Mouse (Mus musculus) hindbrain, embryonic 14.5 days (tissue): ENCODE results near the gene Slc30a10. TPM values are rescaled to one million over a fixed set of nuclear protein-coding genes. Genes with fewer than 3 reads are reported as not detected.
A peak's percentile ranks its signal among the peaks of the same experiment; 100 is the strongest.

Experiments
- ATAC-seq: fragments of 200-750 bp; cut with Nextera tagmentation; 2 replicates; pipeline ENCODE4 v1.8.0; 2017; ENCODE audit warnings: moderate number of reproducible peaks, mild to moderate bottlenecking, moderate TSS enrichment, moderate library complexity; ENCODE audit not compliant: low FRiP score
- DNase-seq: peaks from one replicate; pipeline ENCODE4 v3.0.0-alpha.2; 2015; ENCODE audit warnings: low spot score
- H3K27ac ChIP-seq: fragments of 300-500 bp; sonication (generic); 2 replicates; pipeline ENCODE4 v1.5.1; 2014; ENCODE audit warnings: mild to moderate bottlenecking, moderate library complexity
- H3K27me3 ChIP-seq: fragments of 300-500 bp; sonication (generic); 2 replicates; pipeline ENCODE4 v1.6.1; 2014; ENCODE audit warnings: mild to moderate bottlenecking, low read length, mixed read lengths; ENCODE audit not compliant: control insufficient read depth, insufficient read depth
- H3K36me3 ChIP-seq: fragments of 300-500 bp; sonication (generic); replicated peaks from 2 replicates; pipeline ENCODE4 v1.6.1; 2014; ENCODE audit not compliant: control insufficient read depth, insufficient read depth
- H3K4me1 ChIP-seq: fragments of 300-500 bp; sonication (generic); replicated peaks from 2 replicates; pipeline ENCODE4 v1.6.1; 2014; ENCODE audit warnings: antibody characterized with exemption, low read length, mixed read lengths; ENCODE audit not compliant: control insufficient read depth, insufficient read depth
- H3K4me2 ChIP-seq: fragments of 300-500 bp; sonication (generic); replicated peaks from 2 replicates; pipeline ENCODE4 v1.6.1; 2014; ENCODE audit warnings: mild to moderate bottlenecking, moderate library complexity
- H3K4me3 ChIP-seq: fragments of 300-500 bp; sonication (generic); replicated peaks from 2 replicates; pipeline ENCODE4 v1.5.1; 2014; ENCODE audit warnings: mild to moderate bottlenecking, low read length
- H3K9ac ChIP-seq: fragments of 300-500 bp; sonication (generic); 2 replicates; pipeline ENCODE4 v1.6.1; 2014
- H3K9me3 ChIP-seq: fragments of 300-500 bp; sonication (generic); 2 replicates; pipeline ENCODE4 v1.6.1; 2016; ENCODE audit warnings: low read length; ENCODE audit not compliant: control insufficient read depth
- WGBS: fragments of 180-500 bp; shearing (Covaris S2); extraction: QIAGEN DNeasy Blood & Tissue Kit; methylation state at CpG from one replicate; pipeline ENCODE4 v1.1.7; 2014; 5-methylcytosine and 5-hydroxymethylcytosine counted together
- polyA plus RNA-seq: library from polyadenylated mRNA; unstranded; fragments of >200 nt; fragmentation: Nextera tagmentation; extraction: Ambion mirVana; gene quantifications from 2 replicates; pipeline ENCODE4 v1.2.1, GENCODE M21; 2014

The Slc30a10 gene
- polyA plus RNA-seq, 1 experiment from 2014 or later: 6.8 TPM

- Histone ChIP-seq H3K4me1 (0 out of 2 replicates have a peak, but pooled peaks cover 2% of the 10 kb centered on the region), H3K36me3 (no peaks in the 10 kb centered on the region), H3K9me3 (no peaks in the 10 kb centered on the region), H3K9ac (no peak overlapping the region), H3K27ac (no peak overlapping the region), H3K27me3 (no peaks in the 10 kb centered on the region), H3K4me2 (no peak overlapping the region), H3K4me3 (no peak overlapping the region)
- DNase-seq: peak; percentile 82
- 33% methylated on average over 10 of the region's 10 CpGs for WGBS
- no peak for ATAC-seq
Observed at GRCm38 (mm10) chr1:185501801-185502340, 47.2 kb downstream of the Slc30a10 start.

- no peak overlapping the region for H3K9ac ChIP-seq
- H3K4me2 ChIP-seq: no peak overlapping the region
- WGBS: 65% methylated on average over 6 of the region's 6 CpGs
- DNase-seq: no peak
- H3K36me3 ChIP-seq: no peaks in the 10 kb centered on the region
- H3K9me3 ChIP-seq: no peaks in the 10 kb centered on the region
- ATAC-seq: no peak
- H3K4me1 ChIP-seq: 0 out of 2 replicates have a peak, but pooled peaks cover 2% of the 10 kb centered on the region
- H3K27me3 ChIP-seq: no peaks in the 10 kb centered on the region
- no peak overlapping the region for H3K4me3 ChIP-seq
- no peak overlapping the region for H3K27ac ChIP-seq
Observed at GRCm38 (mm10) chr1:185502550-185502949, 47.9 kb downstream of the Slc30a10 start.

GRCm38 (mm10) chr1:185509042-185509441 lies 54.4 kb downstream of the Slc30a10 start:
- no peak overlapping the region for H3K9ac ChIP-seq
- no peaks in the 10 kb centered on the region for H3K9me3 ChIP-seq
- H3K4me3 ChIP-seq: no peak overlapping the region
- 81% methylated on average over 3 of the region's 3 CpGs for WGBS
- DNase-seq (no peak), ATAC-seq (no peak)
- H3K27me3 ChIP-seq: no peaks in the 10 kb centered on the region
- H3K4me1 ChIP-seq: no peaks in the 10 kb centered on the region
- no peak overlapping the region for H3K27ac ChIP-seq
- no peak overlapping the region for H3K4me2 ChIP-seq
- H3K36me3 ChIP-seq: no peaks in the 10 kb centered on the region

- ATAC-seq (no peak; the same call in 1 of the 2 replicates), DNase-seq (no peak)
- H3K4me2 ChIP-seq: no peak overlapping the region
- no peak overlapping the region for H3K4me3 ChIP-seq
- no peak overlapping the region for H3K9ac ChIP-seq
- WGBS: 89% methylated on average over 5 of the region's 5 CpGs
- no peaks in the 10 kb centered on the region for H3K9me3 ChIP-seq
- H3K27me3 ChIP-seq: no peaks in the 10 kb centered on the region
- no peak overlapping the region for H3K27ac ChIP-seq
- H3K4me1 ChIP-seq: no peaks in the 10 kb centered on the region
- no peaks in the 10 kb centered on the region for H3K36me3 ChIP-seq
Observed at GRCm38 (mm10) chr1:185511306-185511705, 56.7 kb downstream of the Slc30a10 start.

GRCm38 (mm10) chr1:185515526-185515979 lies 60.9 kb downstream of the Slc30a10 start:
- Histone ChIP-seq H3K27ac (no peak overlapping the region), H3K9ac (no peak overlapping the region), H3K27me3 (no peaks in the 10 kb centered on the region), H3K4me2 (no peak overlapping the region), H3K4me3 (no peak overlapping the region), H3K9me3 (no peaks in the 10 kb centered on the region), H3K4me1 (no peaks in the 10 kb centered on the region), H3K36me3 (no peaks in the 10 kb centered on the region)
- no peak for DNase-seq
- 68% methylated on average over 14 of the region's 14 CpGs for WGBS
- no peak for ATAC-seq

- Histone ChIP-seq H3K4me2 (no peak overlapping the region), H3K27ac (no peak overlapping the region), H3K4me3 (no peak overlapping the region), H3K4me1 (no peaks in the 10 kb centered on the region), H3K9me3 (no peaks in the 10 kb centered on the region), H3K36me3 (no peaks in the 10 kb centered on the region), H3K27me3 (no peaks in the 10 kb centered on the region), H3K9ac (no peak overlapping the region)
- 57% methylated on average over 10 of the region's 10 CpGs for WGBS
- ATAC-seq (no peak), DNase-seq (no peak)
Observed at GRCm38 (mm10) chr1:185516041-185516440, 61.4 kb downstream of the Slc30a10 start.

GRCm38 (mm10) chr1:185517566-185517965 lies 62.9 kb downstream of the Slc30a10 start:
- no peak overlapping the region for H3K4me3 ChIP-seq
- no peaks in the 10 kb centered on the region for H3K4me1 ChIP-seq
- WGBS: 3% methylated on average over 3 of the region's 5 CpGs
- H3K27ac ChIP-seq: no peak overlapping the region
- H3K27me3 ChIP-seq: no peaks in the 10 kb centered on the region
- no peaks in the 10 kb centered on the region for H3K9me3 ChIP-seq
- no peak overlapping the region for H3K9ac ChIP-seq
- no peak for ATAC-seq
- no peak overlapping the region for H3K4me2 ChIP-seq
- no peaks in the 10 kb centered on the region for H3K36me3 ChIP-seq
- peak; percentile 85 for DNase-seq

Other genes with a start within 250 kb of the Slc30a10 start
- gene Iars2, start 125.5 kb upstream of the Slc30a10 start, polyA plus RNA-seq: 18.4 and 21.4 TPM in 2 replicates
- 38.1 and 46.1 TPM in 2 replicates for gene Bpnt1, start 122.7 kb upstream of the Slc30a10 start, polyA plus RNA-seq
- gene Eprs, start 91.8 kb upstream of the Slc30a10 start, polyA plus RNA-seq: 142 and 143 TPM in 2 replicates